Mouse (Mus musculus): ENCODE results near the gene Zdhhc8.
"Not testable (repeated sequence)": the region's sequence is repeated elsewhere in the genome, so short reads cannot be mapped to it uniquely, and the experiment has no call there.

DNA sequence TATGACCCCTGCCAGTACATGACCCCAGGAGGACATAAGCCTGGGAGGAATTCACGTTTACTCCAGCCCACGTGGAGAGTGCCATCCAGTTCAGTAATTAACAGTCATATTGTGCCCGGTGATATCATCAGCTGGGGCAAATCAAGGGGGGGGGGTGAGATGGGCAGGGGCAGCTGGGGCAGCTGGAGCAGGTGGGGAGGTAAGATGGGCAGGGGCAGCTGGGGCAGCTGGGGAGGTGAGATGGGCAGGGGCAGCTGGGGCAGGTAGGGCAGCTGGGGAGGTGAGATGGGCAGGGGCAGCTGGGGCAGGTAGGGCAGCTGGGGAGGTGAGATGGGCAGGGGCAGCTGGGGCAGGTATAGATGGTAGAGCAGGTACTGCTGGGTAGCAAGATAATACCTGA lies 39.4 kb downstream of the Zdhhc8 start:
- not testable (repeated sequence) for TF ChIP-seq CTCF (IDR thresholded peaks at IDR 0.05; ENCODE audit: low read depth); EP300 (optimal IDR thresholded peaks at IDR 0.05)

Data from stomach, postnatal 0 days (tissue).